Mouse (Mus musculus): ENCODE measurements at regions not wholly inside any gene's neighbourhood (a gene's known extent, or its start where the extent isn't known, plus 50 kb on each side); places are given as distances from the start of the nearest gene placed in this dataset.

DNA sequence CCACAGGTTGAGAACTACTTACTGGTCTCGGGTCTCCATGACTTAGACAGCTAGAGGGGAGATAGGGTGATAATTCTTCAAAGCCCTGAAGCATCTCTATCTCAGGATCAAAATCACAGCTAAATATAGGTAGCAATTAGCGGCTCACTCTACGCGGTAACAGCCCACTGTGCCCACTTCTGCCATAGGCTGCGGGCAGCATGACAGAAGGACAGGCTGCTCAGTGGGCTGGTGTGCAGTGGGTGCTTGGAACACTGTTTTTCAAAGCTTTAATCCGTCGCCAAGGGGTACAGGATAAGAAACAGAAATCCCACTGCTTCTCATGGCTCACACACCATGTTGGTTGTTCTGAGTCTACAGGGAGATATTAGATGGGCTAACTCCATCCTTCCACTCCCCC, 59.2 kb upstream of the Twist2 start:
- no peak for DNase-seq

- peak; percentile 36 to 41 for DNase-seq
Measured at GRCm38 (mm10) chr1:91742914-91743313, 58.3 kb upstream of the Twist2 start.

DNA sequence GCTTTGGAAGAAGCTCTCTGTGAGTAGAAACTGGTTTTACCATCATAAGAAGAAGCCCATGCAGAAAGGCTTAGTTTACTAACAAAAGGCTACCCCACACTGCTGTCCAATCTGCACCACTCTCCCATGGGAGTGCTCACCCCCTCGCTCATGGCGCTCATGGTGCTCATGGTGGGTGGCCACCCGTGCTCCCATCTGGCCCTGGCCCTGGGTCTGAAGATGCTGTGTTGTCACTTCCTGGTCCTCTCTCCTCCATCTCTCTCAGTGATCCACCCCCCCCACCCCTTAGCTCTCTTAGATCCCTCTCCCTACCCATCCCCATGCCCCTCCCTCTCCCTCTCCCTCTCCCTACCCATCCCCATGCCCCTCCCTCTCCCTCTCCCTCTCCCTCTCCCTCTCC, 57.2 kb upstream of the Twist2 start:
- no peak for DNase-seq

GRCm38 (mm10) chr1:91744701-91745100, 56.6 kb upstream of the Twist2 start:
- DNase-seq = no peak

DNA sequence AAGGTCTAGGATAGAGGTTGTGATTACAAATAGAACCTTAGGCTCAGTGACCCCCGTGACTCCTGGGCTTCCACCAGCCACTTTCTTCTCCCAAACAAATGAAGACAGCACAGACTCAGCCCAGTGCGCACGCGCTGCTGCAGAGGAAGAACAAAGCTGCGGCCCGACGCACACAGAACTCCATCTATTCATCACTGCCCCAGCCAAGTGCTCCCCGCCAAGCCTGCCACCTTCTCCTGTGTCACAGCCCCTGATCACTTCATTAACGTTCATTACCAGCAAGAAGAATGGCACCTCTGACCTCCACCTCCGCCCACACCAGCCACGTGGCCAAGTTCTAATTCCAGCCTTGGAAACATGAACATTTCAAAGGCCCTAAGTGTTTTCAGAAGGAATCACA, 53.7 kb upstream of the Twist2 start:
- DNase-seq = peak; percentile 42 to 76

Measured in lung, postnatal 4 days (tissue).